Mouse (Mus musculus): ENCODE data around the gene Ubap1l.

DNA sequence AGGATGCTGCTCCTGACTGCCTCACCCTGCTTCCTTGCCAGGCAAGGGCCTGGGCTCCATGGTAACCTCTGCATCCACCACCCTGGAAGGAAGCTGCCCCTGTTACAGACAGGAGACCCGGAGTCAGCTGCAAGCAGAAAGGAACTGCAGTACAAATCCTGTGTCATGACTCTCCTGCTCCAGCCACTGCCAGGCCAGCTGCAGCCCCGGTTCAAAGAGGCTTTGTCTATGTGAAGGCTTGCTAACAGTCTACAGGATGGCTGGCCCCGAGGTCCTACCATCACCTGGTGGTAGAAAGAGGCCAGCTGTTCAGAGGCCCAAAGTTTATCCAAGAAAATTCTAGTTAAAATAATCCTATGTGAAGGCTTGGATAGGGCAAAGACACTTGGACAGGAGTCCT lies 50.5 kb downstream of the Ubap1l start:
- no peak for TF ChIP-seq CTCF (IDR thresholded peaks at IDR 0.05; ENCODE audit: low read depth)
- TF ChIP-seq EP300 (optimal IDR thresholded peaks at IDR 0.05): no peak

All from stomach, postnatal 0 days (tissue).